Mouse (Mus musculus) embryonic facial prominence, embryonic 15.5 days (tissue): ENCODE data around the gene Ncam1. TPM values are rescaled to one million over a fixed set of nuclear protein-coding genes. Genes with fewer than 3 reads are reported as not detected.
A peak's percentile ranks its signal among the peaks of the same experiment; 100 is the strongest.

Experiments used
- ATAC-seq: fragments of 200-750 bp; cut with Nextera tagmentation; 2 replicates; pipeline ENCODE4 v1.8.0; 2017; ENCODE audit warnings: low read depth, moderate TSS enrichment; ENCODE audit not compliant: insufficient number of reproducible peaks, low FRiP score, low TSS enrichment
- H3K27ac ChIP-seq: fragments of 300-500 bp; sonication (generic); replicated peaks from 2 replicates; pipeline ENCODE4 v1.5.1; 2015; ENCODE audit warnings: mild to moderate bottlenecking, inconsistent platforms
- H3K27me3 ChIP-seq: fragments of 300-500 bp; sonication (generic); 2 replicates; pipeline ENCODE4 v1.6.1; 2015; ENCODE audit warnings: inconsistent platforms
- H3K36me3 ChIP-seq: fragments of 300-500 bp; sonication (generic); 2 replicates; pipeline ENCODE4 v1.6.1; 2015; ENCODE audit warnings: mild to moderate bottlenecking, inconsistent platforms
- H3K4me1 ChIP-seq: fragments of 300-500 bp; sonication (generic); 2 replicates; pipeline ENCODE4 v1.6.1; 2015; ENCODE audit warnings: inconsistent platforms
- H3K4me2 ChIP-seq: fragments of 300-500 bp; sonication (generic); replicated peaks from 2 replicates; pipeline ENCODE4 v1.6.1; 2015; ENCODE audit warnings: mild to moderate bottlenecking, inconsistent platforms
- H3K4me3 ChIP-seq: fragments of 300-500 bp; sonication (generic); replicated peaks from 2 replicates; pipeline ENCODE4 v1.5.1; 2015; ENCODE audit warnings: mild to moderate bottlenecking, inconsistent platforms
- H3K9ac ChIP-seq: fragments of 300-500 bp; sonication (generic); 2 replicates; pipeline ENCODE4 v1.6.1; 2015; ENCODE audit warnings: inconsistent platforms
- H3K9me3 ChIP-seq: fragments of 300-500 bp; sonication (generic); replicated peaks from 2 replicates; pipeline ENCODE4 v1.6.1; 2016; ENCODE audit warnings: inconsistent platforms
- WGBS: fragments of 180-500 bp; shearing (Covaris S2); methylation state at CpG from one replicate; pipeline ENCODE4 v1.1.7; 2015; 5-methylcytosine and 5-hydroxymethylcytosine counted together
- polyA plus RNA-seq: library from polyadenylated mRNA; unstranded; fragments of >200 nt; fragmentation: Nextera tagmentation; extraction: Ambion mirVana; gene quantifications from 2 replicates; pipeline ENCODE4 v1.2.1, GENCODE M21; 2015

Ncam1 gene
- polyA plus RNA-seq, 1 experiment from 2014 or later = 142 TPM

- no peaks in the 10 kb centered on the region for H3K9me3 ChIP-seq
- no peak overlapping the region for H3K9ac ChIP-seq
- no peak overlapping the region for H3K27ac ChIP-seq
- peaks cover 12% of the 10 kb centered on the region for H3K4me1 ChIP-seq
- no peaks in the 10 kb centered on the region for H3K27me3 ChIP-seq
- H3K4me3 ChIP-seq = no peak overlapping the region
- no peak for ATAC-seq
- no peaks in the 10 kb centered on the region for H3K36me3 ChIP-seq
- WGBS = 58% methylated on average over 2 of the region's 2 CpGs
- H3K4me2 ChIP-seq = no peak overlapping the region
Observed at GRCm38 (mm10) chr9:49746176-49746575, 52.5 kb downstream of the Ncam1 start.

DNA sequence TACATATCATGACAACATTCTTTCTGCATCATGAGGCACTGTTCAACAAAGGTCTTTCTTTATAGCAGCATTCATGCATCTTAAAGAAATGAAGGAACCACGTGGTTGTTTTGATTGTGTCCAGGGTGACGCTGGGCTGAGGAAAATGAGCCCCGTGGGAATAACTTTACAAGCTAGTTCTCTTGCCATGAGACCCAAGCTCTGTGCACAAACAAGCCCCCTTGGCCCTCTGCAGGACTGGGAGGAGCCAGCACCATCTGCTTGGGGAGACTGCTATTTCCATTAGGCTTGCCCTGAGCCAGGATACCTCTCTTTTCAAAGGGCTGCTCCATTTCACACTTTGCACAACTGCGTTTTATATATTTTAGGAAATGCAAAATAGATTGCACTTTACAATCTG is 53.0 kb downstream of the Ncam1 start:
- Histone ChIP-seq H3K27ac (0 out of 2 replicates have a peak overlapping the region, but pooled peaks have one; percentile 14), H3K36me3 (no peaks in the 10 kb centered on the region), H3K9ac (no peak overlapping the region), H3K4me2 (no peak overlapping the region), H3K9me3 (no peaks in the 10 kb centered on the region), H3K4me1 (peaks cover 12% of the 10 kb centered on the region), H3K4me3 (no peak overlapping the region), H3K27me3 (no peaks in the 10 kb centered on the region)
- 45% methylated on average over 4 of the region's 4 CpGs for WGBS
- ATAC-seq = peak; percentile 78

DNA sequence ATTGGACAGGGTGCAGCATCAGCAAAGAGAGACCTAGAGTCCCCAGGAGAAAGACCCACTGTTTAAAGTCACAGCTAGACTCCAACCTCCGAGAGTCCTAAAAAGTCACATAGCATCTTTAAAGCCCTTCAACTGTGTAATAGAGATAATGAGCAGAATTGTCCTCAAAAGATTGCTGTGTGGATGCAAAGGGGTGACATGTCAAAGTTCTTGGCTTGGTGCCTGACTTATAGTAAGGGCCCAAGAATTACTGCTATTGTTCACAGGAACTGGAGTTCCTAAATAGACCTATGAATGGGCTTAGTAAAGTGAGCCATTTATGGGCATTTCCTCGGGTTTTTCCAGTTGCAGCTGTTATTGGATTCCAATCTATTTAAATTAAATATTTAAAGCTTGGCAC is 54.4 kb downstream of the Ncam1 start:
- Histone ChIP-seq H3K4me1 (peaks cover 12% of the 10 kb centered on the region), H3K27me3 (no peaks in the 10 kb centered on the region), H3K36me3 (no peaks in the 10 kb centered on the region), H3K4me3 (no peak overlapping the region), H3K9me3 (no peaks in the 10 kb centered on the region), H3K27ac (no peak overlapping the region), H3K4me2 (no peak overlapping the region), H3K9ac (no peak overlapping the region)
- WGBS = 65% methylated on average over 2 of the region's 2 CpGs
- no peak for ATAC-seq

- no peak for ATAC-seq
- H3K4me3 ChIP-seq = no peak overlapping the region
- H3K9ac ChIP-seq = no peak overlapping the region
- no peaks in the 10 kb centered on the region for H3K36me3 ChIP-seq
- H3K27me3 ChIP-seq = no peaks in the 10 kb centered on the region
- H3K4me2 ChIP-seq = no peak overlapping the region
- 89% methylated on average over 6 of the region's 6 CpGs for WGBS
- no peaks in the 10 kb centered on the region for H3K9me3 ChIP-seq
- H3K4me1 ChIP-seq = no peaks in the 10 kb centered on the region
- no peak overlapping the region for H3K27ac ChIP-seq
Observed at GRCm38 (mm10) chr9:49739935-49740334, 58.8 kb downstream of the Ncam1 start.

DNA sequence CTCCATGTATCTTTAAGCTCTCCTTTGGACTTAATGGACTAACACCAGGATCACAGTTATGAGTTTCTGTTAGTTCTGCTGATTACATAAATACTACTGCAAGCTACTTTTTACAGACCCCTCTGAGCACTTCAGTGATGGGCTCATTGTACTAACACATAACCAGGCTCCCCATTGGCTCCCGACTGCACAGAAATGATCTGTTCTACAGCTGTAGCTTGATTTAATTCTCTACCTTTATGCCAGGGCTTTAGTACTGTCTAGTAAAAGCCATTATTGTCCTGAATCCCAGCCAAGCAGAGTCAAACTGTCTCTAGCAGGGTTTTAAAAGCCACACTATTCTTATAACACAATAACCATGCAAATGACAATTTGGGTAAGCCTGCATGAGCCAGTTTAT is 60.2 kb downstream of the Ncam1 start:
- 48% methylated on average over 1 of the region's 1 CpGs for WGBS
- no peak for ATAC-seq
- H3K9ac ChIP-seq = no peak overlapping the region
- H3K9me3 ChIP-seq = no peaks in the 10 kb centered on the region
- H3K4me2 ChIP-seq = no peak overlapping the region
- no peaks in the 10 kb centered on the region for H3K36me3 ChIP-seq
- H3K4me3 ChIP-seq = no peak overlapping the region
- no peak overlapping the region for H3K27ac ChIP-seq
- H3K27me3 ChIP-seq = no peaks in the 10 kb centered on the region
- no peaks in the 10 kb centered on the region for H3K4me1 ChIP-seq

- no peak overlapping the region for H3K27ac ChIP-seq
- WGBS = 84% methylated on average over 6 of the region's 6 CpGs
- no peaks in the 10 kb centered on the region for H3K36me3 ChIP-seq
- no peaks in the 10 kb centered on the region for H3K4me1 ChIP-seq
- no peaks in the 10 kb centered on the region for H3K9me3 ChIP-seq
- no peak overlapping the region for H3K4me3 ChIP-seq
- H3K4me2 ChIP-seq = no peak overlapping the region
- no peaks in the 10 kb centered on the region for H3K27me3 ChIP-seq
- no peak for ATAC-seq
- H3K9ac ChIP-seq = no peak overlapping the region
Observed at GRCm38 (mm10) chr9:49737166-49737565, 61.6 kb downstream of the Ncam1 start.

DNA sequence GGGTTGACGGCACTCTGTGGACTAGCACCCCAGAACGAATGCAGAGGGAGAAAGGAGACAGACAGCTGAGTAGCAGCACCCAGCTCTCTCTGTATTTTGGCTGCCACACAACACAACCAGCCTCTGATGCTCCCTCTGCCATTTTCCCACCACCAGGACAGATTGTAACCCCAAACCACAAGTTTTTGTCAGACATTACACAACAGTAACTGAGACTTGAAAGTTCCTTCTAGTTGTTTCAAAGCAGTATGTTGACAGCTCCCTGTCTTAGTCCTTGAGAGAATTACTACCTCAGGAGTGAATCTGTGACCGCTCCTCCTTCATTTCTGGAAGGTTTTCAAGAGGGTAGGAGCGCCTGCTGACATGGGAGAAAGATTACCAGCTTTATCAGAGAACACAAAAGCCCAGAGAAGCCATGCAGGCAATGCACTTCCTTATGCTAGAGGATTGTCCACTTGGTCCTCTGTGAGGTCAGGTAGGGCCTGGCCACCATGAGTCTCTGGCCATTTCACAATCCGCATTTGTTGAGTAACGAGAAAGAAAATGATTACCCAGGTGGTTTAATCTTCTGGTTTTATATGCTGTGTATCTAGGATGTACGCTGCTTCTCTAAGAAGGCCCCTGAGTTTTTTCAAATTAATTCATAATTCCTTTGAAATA is 64.2 kb downstream of the Ncam1 start:
- WGBS = 79% methylated on average over 7 of the region's 7 CpGs
- Histone ChIP-seq H3K9ac (no peak overlapping the region), H3K27ac (no peak overlapping the region), H3K9me3 (no peaks in the 10 kb centered on the region), H3K4me2 (no peak overlapping the region), H3K36me3 (no peaks in the 10 kb centered on the region), H3K4me3 (no peak overlapping the region), H3K4me1 (no peaks in the 10 kb centered on the region), H3K27me3 (no peaks in the 10 kb centered on the region)
- no peak for ATAC-seq

- Histone ChIP-seq H3K27ac (no peak overlapping the region), H3K4me1 (no peaks in the 10 kb centered on the region), H3K4me2 (no peak overlapping the region), H3K9me3 (no peaks in the 10 kb centered on the region), H3K36me3 (no peaks in the 10 kb centered on the region), H3K4me3 (no peak overlapping the region), H3K27me3 (no peaks in the 10 kb centered on the region), H3K9ac (no peak overlapping the region)
- 82% methylated on average over 5 of the region's 5 CpGs for WGBS
- ATAC-seq = no peak
Observed at GRCm38 (mm10) chr9:49733726-49734125, 65.0 kb downstream of the Ncam1 start.

DNA sequence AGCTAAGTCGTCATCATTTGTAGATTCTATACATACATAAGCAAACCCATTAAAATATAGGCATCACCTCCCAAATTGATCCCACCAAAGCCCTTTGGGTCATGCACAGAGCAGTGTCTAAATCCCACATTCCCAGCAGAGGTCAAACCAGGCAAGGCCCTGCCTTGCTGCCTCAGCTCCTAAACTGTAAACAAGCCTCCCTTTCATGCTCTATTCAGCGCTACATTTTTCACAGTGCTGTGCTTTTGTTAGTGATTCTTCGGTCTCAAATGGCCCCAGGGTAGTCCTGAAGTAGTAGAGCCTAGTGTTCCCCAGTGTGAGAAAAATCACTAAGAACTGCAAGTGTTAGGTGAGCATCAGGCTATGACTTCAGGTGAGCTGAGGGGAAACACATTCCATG is 69.2 kb downstream of the Ncam1 start:
- no peaks in the 10 kb centered on the region for H3K36me3 ChIP-seq
- no peaks in the 10 kb centered on the region for H3K9me3 ChIP-seq
- H3K27ac ChIP-seq = no peak overlapping the region
- H3K27me3 ChIP-seq = no peaks in the 10 kb centered on the region
- no peak overlapping the region for H3K4me2 ChIP-seq
- H3K4me1 ChIP-seq = peaks cover 5% of the 10 kb centered on the region
- ATAC-seq = no peak
- no peak overlapping the region for H3K9ac ChIP-seq
- H3K4me3 ChIP-seq = no peak overlapping the region
- WGBS = 25% methylated on average over 3 of the region's 3 CpGs

DNA sequence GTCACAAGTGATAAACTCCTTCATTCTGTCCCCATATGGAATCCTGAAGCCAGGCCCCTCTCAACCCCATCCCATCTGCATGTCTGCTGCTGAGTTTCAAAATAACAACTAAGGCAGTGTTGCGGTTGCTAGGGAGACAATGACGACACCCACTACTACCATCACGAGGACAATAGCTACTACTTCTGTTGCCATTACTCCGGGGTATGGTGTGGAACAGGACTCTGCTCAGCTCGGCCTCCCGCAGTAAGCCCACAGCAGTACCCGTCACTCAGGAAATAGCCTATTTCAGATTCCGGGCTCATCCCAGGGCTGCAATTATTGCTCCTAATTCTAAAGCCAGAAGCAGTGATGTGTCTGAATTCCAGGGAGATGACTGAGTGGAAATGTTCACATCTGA is 70.5 kb downstream of the Ncam1 start:
- Histone ChIP-seq H3K27me3 (no peaks in the 10 kb centered on the region), H3K4me3 (no peak overlapping the region), H3K9me3 (no peaks in the 10 kb centered on the region), H3K9ac (no peak overlapping the region), H3K4me1 (peaks cover 5% of the 10 kb centered on the region), H3K27ac (no peak overlapping the region), H3K4me2 (no peak overlapping the region), H3K36me3 (no peaks in the 10 kb centered on the region)
- WGBS = 41% methylated on average over 8 of the region's 8 CpGs
- no peak for ATAC-seq

DNA sequence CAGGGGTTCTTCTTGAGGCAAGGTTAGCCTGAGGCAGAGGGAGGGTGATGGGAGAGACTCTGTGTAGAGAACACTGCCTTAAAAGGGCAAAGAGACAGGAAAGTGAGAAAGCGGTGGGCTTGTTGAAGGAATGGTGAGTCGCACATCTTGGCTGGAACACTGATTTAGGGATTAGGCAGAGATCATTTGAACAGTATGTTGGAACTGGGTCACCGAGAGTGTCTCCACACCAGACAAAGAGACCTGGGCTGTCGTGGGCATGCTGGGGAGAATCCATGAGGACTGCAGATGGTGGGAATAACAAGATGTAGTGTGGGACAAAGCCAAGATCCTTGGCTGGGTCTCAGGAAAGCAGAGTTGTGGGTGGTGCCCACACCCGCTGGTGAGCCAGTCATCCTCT is 76.0 kb downstream of the Ncam1 start:
- H3K27me3 ChIP-seq = no peaks in the 10 kb centered on the region
- WGBS = 56% methylated on average over 5 of the region's 5 CpGs
- H3K36me3 ChIP-seq = no peaks in the 10 kb centered on the region
- H3K4me3 ChIP-seq = no peak overlapping the region
- H3K9ac ChIP-seq = no peak overlapping the region
- no peak overlapping the region for H3K27ac ChIP-seq
- no peaks in the 10 kb centered on the region for H3K9me3 ChIP-seq
- H3K4me1 ChIP-seq = peaks cover 4% of the 10 kb centered on the region; the same call in 1 of the 2 replicates
- no peak overlapping the region for H3K4me2 ChIP-seq
- ATAC-seq = no peak

- no peak overlapping the region for H3K4me3 ChIP-seq
- H3K4me1 ChIP-seq = no peaks in the 10 kb centered on the region
- no peaks in the 10 kb centered on the region for H3K27me3 ChIP-seq
- no peaks in the 10 kb centered on the region for H3K9me3 ChIP-seq
- ATAC-seq = no peak; the same call in 1 of the 2 replicates
- H3K4me2 ChIP-seq = no peak overlapping the region
- no peaks in the 10 kb centered on the region for H3K36me3 ChIP-seq
- no peak overlapping the region for H3K9ac ChIP-seq
- no peak overlapping the region for H3K27ac ChIP-seq
Observed at GRCm38 (mm10) chr9:49715121-49715520, 83.6 kb downstream of the Ncam1 start.
